Mouse (Mus musculus) right cerebral cortex, adult 18-20 months (tissue): ENCODE measurements around the gene Rnaseh1.

Source experiments
- DNase-seq: peaks from one replicate; pipeline ENCODE4 v3.0.0; 2022; ENCODE audit warnings: mixed read lengths

Rnaseh1 gene

GRCm38 (mm10) chr12:28649141-28650110, at the start of gene Rnaseh1:
TSS of gene Rnaseh1 (plus strand) at chr12:28649602.
- DNase-seq: peak; percentile 94

GRCm38 (mm10) chr12:28602259-28602658, 47.1 kb upstream of the Rnaseh1 start:
- DNase-seq: no peak

- DNase-seq: no peak
These were observed 45.9 kb upstream of the Rnaseh1 start for GRCm38 (mm10) chr12:28603494-28603893.

GRCm38 (mm10) chr12:28607546-28608305, 41.7 kb upstream of the Rnaseh1 start:
- DNase-seq: peak; percentile 44

- DNase-seq: peak; percentile 79
These were observed 37.0 kb upstream of the Rnaseh1 start for GRCm38 (mm10) chr12:28612391-28612790.

- DNase-seq: no peak
These were observed 35.0 kb upstream of the Rnaseh1 start for GRCm38 (mm10) chr12:28614401-28614800.

- DNase-seq: no peak
These were observed 32.1 kb upstream of the Rnaseh1 start for GRCm38 (mm10) chr12:28617297-28617696.

GRCm38 (mm10) chr12:28621451-28622166, 27.8 kb upstream of the Rnaseh1 start:
- no peak for DNase-seq

- DNase-seq: peak; percentile 44
These were observed 27.3 kb upstream of the Rnaseh1 start for GRCm38 (mm10) chr12:28622167-28622532.

GRCm38 (mm10) chr12:28622641-28623040, 26.8 kb upstream of the Rnaseh1 start:
- no peak for DNase-seq

GRCm38 (mm10) chr12:28623195-28623594, 26.2 kb upstream of the Rnaseh1 start, which contains the start of gene Colec11:
TSS of gene Colec11 (minus strand) at chr12:28623377.
- no peak for DNase-seq

- DNase-seq: no peak
These were observed 25.2 kb upstream of the Rnaseh1 start for GRCm38 (mm10) chr12:28624251-28624650.

- no peak for DNase-seq
These were observed 24.0 kb upstream of the Rnaseh1 start for GRCm38 (mm10) chr12:28625407-28625806.

GRCm38 (mm10) chr12:28627092-28627491, 22.3 kb upstream of the Rnaseh1 start:
- no peak for DNase-seq

GRCm38 (mm10) chr12:28628436-28628835, 21.0 kb upstream of the Rnaseh1 start:
- DNase-seq: no peak

GRCm38 (mm10) chr12:28635058-28635534, 14.3 kb upstream of the Rnaseh1 start:
- no peak for DNase-seq

- peak; percentile 93 for DNase-seq
These were observed 13.6 kb upstream of the Rnaseh1 start, which contains the start of gene Rps7 for GRCm38 (mm10) chr12:28635535-28636476. TSS of gene Rps7 (minus strand) at chr12:28635953.

GRCm38 (mm10) chr12:28636543-28636942, 12.9 kb upstream of the Rnaseh1 start:
- no peak for DNase-seq

- no peak for DNase-seq
These were observed 10.6 kb upstream of the Rnaseh1 start for GRCm38 (mm10) chr12:28638778-28639177.

- DNase-seq: no peak
These were observed 13.2 kb downstream of the Rnaseh1 start for GRCm38 (mm10) chr12:28662628-28663027.

GRCm38 (mm10) chr12:28666734-28667133, 17.3 kb downstream of the Rnaseh1 start:
- no peak for DNase-seq
